Mouse (Mus musculus) midbrain, embryonic 13.5 days (tissue): ENCODE data around the gene Arsk. TPM values are rescaled to one million over a fixed set of nuclear protein-coding genes. Genes with fewer than 3 reads are reported as not detected.

ENCODE experiments used
- ATAC-seq: fragments of 200-750 bp; cut with Nextera tagmentation; 2 replicates; pipeline ENCODE4 v1.8.0; 2017; ENCODE audit warnings: mild to moderate bottlenecking, moderate TSS enrichment, moderate library complexity
- H3K27ac ChIP-seq: fragments of 300-500 bp; sonication (generic); 2 replicates; pipeline ENCODE4 v1.5.1; 2015; ENCODE audit warnings: inconsistent platforms, mild to moderate bottlenecking, moderate library complexity
- H3K27me3 ChIP-seq: fragments of 300-500 bp; sonication (generic); 2 replicates; pipeline ENCODE4 v1.6.1; 2015; ENCODE audit warnings: mild to moderate bottlenecking, inconsistent platforms
- H3K36me3 ChIP-seq: fragments of 300-500 bp; sonication (generic); 2 replicates; pipeline ENCODE4 v1.6.1; 2015; ENCODE audit warnings: mild to moderate bottlenecking, inconsistent platforms
- H3K4me1 ChIP-seq: fragments of 300-500 bp; sonication (generic); replicated peaks from 2 replicates; pipeline ENCODE4 v1.6.1; 2015; ENCODE audit warnings: inconsistent platforms
- H3K4me2 ChIP-seq: fragments of 300-500 bp; sonication (generic); replicated peaks from 2 replicates; pipeline ENCODE4 v1.6.1; 2015; ENCODE audit warnings: moderate library complexity, mild to moderate bottlenecking, inconsistent platforms
- H3K4me3 ChIP-seq: fragments of 300-500 bp; sonication (generic); replicated peaks from 2 replicates; pipeline ENCODE4 v1.5.1; 2015; ENCODE audit warnings: mild to moderate bottlenecking, inconsistent platforms
- H3K9ac ChIP-seq: fragments of 300-500 bp; sonication (generic); replicated peaks from 2 replicates; pipeline ENCODE4 v1.6.1; 2015; ENCODE audit warnings: mild to moderate bottlenecking, inconsistent platforms
- H3K9me3 ChIP-seq: fragments of 300-500 bp; sonication (generic); 2 replicates; pipeline ENCODE4 v1.6.1; 2016; ENCODE audit warnings: mild to moderate bottlenecking, inconsistent platforms
- WGBS: fragments of 180-500 bp; shearing (Covaris S2); methylation state at CpG from one replicate; pipeline ENCODE4 v1.1.7; 2015; 5-methylcytosine and 5-hydroxymethylcytosine counted together
- polyA plus RNA-seq: library from polyadenylated mRNA; unstranded; fragments of >200 nt; fragmentation: Nextera tagmentation; extraction: Ambion mirVana; gene quantifications from 2 replicates; pipeline ENCODE4 v1.2.1, GENCODE M21; 2015

The Arsk gene
- polyA plus RNA-seq, 1 experiment from 2014 or later: 5.1 TPM

DNA sequence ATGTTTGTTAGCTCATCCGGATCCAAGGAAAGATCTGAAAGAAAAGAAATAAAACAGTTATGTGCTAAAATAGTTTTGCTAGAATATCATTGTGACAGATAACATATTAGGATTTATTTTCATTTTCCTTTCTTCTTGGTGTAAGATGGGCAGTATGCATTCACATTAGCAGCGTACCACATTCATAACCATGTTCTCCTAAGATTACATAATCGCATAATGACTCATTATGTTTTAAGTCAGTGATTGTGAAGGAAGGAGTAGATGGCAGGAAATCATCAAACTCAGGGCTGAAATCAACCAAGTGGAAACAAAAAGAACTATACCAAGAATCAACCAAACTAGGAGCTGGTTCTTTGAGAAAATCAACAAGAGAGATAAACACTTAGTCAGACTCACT is 35.9 kb downstream of the Arsk start:
- H3K4me2 ChIP-seq: no peak overlapping the region
- no peaks in the 10 kb centered on the region for H3K9me3 ChIP-seq
- H3K27ac ChIP-seq: no peak overlapping the region
- peaks cover 19% of the 10 kb centered on the region for H3K36me3 ChIP-seq
- ATAC-seq: no peak
- no peak overlapping the region for H3K4me3 ChIP-seq
- peaks cover 9% of the 10 kb centered on the region for H3K27me3 ChIP-seq
- WGBS: 97% methylated on average over 3 of the region's 3 CpGs
- no peak overlapping the region for H3K9ac ChIP-seq
- H3K4me1 ChIP-seq: no peaks in the 10 kb centered on the region

DNA sequence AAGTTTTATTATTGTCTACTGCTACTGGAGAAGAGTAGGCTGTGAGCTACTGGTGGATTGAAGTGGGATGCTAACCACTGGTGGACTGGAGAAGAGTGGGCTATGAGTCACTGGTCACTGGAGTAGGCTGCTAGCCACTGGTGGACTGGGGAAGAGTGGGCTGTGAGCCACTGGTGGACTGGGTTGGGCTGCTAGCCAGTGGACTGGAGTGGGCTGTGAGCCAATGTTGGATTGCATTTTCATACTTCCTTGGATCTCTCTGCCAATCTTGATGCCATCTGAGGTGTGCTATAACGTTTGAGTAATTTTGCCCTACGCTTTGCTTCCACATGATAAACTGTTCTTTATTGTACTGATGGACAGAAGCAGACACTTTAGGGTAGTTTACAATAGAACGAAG is 36.3 kb downstream of the Arsk start:
- no peaks in the 10 kb centered on the region for H3K4me1 ChIP-seq
- H3K27ac ChIP-seq: no peak overlapping the region
- H3K36me3 ChIP-seq: peaks cover 19% of the 10 kb centered on the region
- H3K4me2 ChIP-seq: no peak overlapping the region
- no peak overlapping the region for H3K9ac ChIP-seq
- ATAC-seq: no peak
- no peaks in the 10 kb centered on the region for H3K9me3 ChIP-seq
- peaks cover 13% of the 10 kb centered on the region for H3K27me3 ChIP-seq
- H3K4me3 ChIP-seq: no peak overlapping the region
- WGBS: 87% methylated on average over 3 of the region's 3 CpGs

DNA sequence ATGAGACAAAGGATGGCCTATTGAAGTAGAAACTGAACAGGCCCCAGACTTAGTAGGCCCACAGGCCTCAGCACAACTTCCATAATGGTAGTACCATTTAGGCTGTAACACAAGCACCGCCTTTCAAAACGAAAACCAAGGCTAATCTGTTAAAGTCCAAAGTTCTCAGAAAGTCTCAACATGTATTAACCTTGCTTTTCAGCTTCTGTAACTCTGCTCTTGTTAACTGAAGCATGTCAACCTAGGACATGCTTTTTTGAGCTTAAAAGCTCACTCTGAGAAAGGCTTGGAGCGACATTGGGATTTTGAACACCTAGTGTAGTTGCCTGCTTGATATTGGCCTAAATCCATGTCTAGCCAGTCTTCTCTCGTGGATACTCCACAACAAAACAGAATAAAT is 38.9 kb downstream of the Arsk start:
- ATAC-seq: no peak
- no peaks in the 10 kb centered on the region for H3K9me3 ChIP-seq
- H3K36me3 ChIP-seq: peaks cover 10% of the 10 kb centered on the region
- H3K9ac ChIP-seq: no peak overlapping the region
- H3K4me3 ChIP-seq: no peak overlapping the region
- no peak overlapping the region for H3K4me2 ChIP-seq
- H3K4me1 ChIP-seq: peaks cover 15% of the 10 kb centered on the region; the same call in 1 of the 2 replicates
- H3K27me3 ChIP-seq: peaks cover 34% of the 10 kb centered on the region
- WGBS: 91% methylated on average over 4 of the region's 4 CpGs
- no peak overlapping the region for H3K27ac ChIP-seq

DNA sequence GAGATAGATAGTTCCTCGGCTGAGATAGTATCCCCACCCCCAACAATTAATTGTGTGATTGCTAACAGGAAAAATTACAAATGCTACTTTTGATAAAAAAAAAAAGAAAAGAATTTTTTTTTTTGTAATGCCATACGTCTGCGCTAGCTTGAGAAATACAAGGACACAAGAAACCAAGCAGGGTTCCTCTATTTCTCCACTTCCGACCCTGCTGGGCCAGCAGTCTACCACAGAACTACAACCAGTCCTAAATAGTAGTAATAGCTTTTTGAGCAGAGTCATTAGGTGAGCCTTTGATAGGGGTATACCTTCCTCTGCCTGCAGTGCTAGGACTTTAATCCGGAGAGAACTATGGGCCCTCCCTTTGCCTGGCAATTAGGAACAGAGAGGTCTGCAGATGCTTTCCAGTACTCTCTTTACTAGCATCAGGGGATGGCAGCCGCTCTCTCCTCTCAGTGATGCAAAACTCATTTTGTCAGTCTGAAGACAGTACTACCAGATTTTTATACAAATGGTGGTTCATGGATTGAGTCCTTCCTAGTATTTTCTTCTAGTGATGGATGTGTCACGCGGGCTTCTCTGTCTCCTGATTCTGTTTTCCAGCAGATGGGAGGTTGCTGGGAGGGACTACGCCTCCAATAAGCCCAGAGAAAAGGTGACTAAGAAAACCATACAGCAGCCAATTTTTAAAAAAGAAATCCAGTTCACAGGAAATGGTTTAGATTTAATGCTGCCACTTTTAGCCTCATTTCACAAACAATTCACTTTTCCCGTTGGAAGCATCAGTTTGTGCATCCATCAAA is 41.0 kb downstream of the Arsk start:
- Histone ChIP-seq H3K27ac (no peak overlapping the region), H3K4me3 (no peak overlapping the region)
- 69% methylated on average over 10 of the region's 10 CpGs for WGBS

DNA sequence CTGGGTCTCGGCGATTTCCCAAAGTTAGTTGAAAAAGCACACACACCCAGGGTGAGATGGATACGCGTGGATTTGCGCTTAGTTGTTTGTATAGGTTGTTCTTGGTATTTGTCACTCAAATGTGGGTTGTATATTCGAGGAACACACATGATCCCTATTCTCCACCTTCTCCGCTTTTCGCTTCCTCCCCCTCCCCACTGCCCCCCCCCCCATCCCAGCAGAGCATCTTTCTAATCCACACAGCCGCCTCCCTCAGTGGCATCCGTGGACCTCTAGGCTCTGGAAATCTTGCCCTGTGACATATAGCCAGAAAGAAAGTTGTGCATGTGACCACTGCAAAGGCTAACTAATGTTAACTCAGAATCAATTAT is 41.6 kb downstream of the Arsk start, which contains the start of gene Gpr150:
Gene Gpr150, minus strand, starts transcription at position 101 of the 371 bp plus-strand sequence.
- ATAC-seq: no peak; the same call in 1 of the 2 replicates
- 0 out of 2 replicates have a peak within 1 kb of the TSS, but pooled peaks have one; percentile 19 for H3K27ac ChIP-seq
- WGBS: 8% methylated on average over 9 of the region's 10 CpGs

More for the DNA sequence above, 41.0 kb downstream of the Arsk start:
- Histone ChIP-seq H3K9me3 (no peaks in the 10 kb centered on the region), H3K9ac (no peak overlapping the region), H3K27me3 (peaks cover 51% of the 10 kb centered on the region), H3K4me1 (peaks cover 15% of the 10 kb centered on the region; the same call in 1 of the 2 replicates), H3K36me3 (peaks cover 4% of the 10 kb centered on the region; the same call in 1 of the 2 replicates), H3K4me2 (no peak overlapping the region)
- no peak for ATAC-seq

DNA sequence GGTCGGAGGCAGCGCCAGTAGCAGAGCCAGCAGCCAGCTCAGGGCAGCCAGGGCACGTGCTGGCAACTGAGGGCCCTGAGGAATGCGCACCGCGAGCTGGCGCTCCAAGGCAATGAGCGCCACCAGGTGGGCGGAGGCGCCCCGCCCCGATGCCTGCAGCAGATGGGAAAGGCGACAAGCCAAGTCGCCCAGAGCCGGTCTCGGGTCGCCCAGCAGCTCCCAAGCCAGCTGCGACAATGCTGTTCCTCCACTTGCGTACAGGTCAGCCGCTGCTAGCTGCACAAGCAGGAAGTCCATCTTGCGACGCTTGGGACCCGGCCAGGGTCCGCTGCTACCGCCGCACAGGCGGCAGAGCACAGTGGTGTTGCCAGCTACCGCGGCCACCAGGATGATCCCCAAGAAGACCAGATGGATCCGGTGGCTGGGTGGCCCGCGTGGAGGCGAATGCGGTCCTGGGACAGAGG is 42.2 kb downstream of the Arsk start:
- WGBS: under 1% methylated on average over 34 of the region's 34 CpGs
- ATAC-seq: peak; percentile 94

More for the DNA sequence above, 41.6 kb downstream of the Arsk start, which contains the start of gene Gpr150:
- peak within 1 kb of the TSS; percentile 99 for H3K4me2 ChIP-seq
- peak within 1 kb of the TSS; percentile 69 for H3K9ac ChIP-seq
- peak within 1 kb of the TSS; percentile 64 for H3K4me3 ChIP-seq
- no peaks in the 10 kb centered on the region for H3K36me3 ChIP-seq
- no peaks in the 10 kb centered on the region for H3K9me3 ChIP-seq
- peaks cover 51% of the 10 kb centered on the region for H3K27me3 ChIP-seq
- peaks cover 15% of the 10 kb centered on the region; the same call in 1 of the 2 replicates for H3K4me1 ChIP-seq

DNA sequence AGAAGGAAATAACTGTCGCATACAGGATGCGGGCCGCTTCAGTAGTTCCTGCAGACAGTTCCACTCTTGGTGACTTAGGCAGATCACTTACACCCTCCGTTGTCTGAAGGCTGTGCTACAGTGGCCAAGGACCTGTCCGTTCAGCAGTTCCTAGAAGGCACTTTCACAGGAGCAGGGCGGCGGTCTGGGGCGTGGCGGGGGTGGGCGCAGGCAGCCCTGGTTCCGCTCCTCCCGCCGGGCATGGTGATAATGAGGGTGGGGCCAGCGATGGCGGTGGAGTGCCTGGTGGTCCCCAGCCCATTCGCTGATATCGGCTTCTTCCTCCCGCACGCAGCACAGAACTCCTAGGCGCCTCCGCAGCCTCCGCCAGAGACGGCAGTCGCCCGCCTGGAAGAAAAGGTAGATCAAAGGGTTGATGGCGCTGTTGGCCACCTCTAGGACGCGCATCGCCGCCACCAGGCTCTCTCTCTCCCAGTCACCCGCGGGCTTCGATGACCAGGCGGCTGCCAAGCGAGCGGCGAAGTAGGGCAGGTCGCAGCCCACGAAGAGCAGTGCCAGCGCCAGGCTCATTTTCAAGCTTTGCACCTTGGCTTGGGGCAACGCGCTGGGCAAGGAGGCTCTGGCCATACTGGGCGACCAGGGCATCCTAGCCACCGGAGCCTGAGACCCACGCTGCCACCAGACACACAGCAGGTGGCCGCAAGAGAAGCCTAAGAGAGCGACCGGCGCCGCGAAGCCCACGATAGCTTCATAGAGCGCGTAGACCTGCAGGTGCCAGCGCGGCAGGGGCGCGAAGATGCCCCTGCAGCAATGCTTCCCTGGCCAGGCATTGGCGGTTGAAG is 42.8 kb downstream of the Arsk start:
- peak overlapping the region; percentile 64 for H3K4me3 ChIP-seq
- H3K9me3 ChIP-seq: no peaks in the 10 kb centered on the region
- 0 out of 2 replicates have a peak overlapping the region, but pooled peaks have one; percentile 19 for H3K27ac ChIP-seq
- ATAC-seq: peak; percentile 73
- H3K27me3 ChIP-seq: peaks cover 51% of the 10 kb centered on the region
- peaks cover 15% of the 10 kb centered on the region; the same call in 1 of the 2 replicates for H3K4me1 ChIP-seq
- H3K4me2 ChIP-seq: peak overlapping the region; percentile 99
- no peaks in the 10 kb centered on the region for H3K36me3 ChIP-seq
- WGBS: under 1% methylated on average over 57 of the region's 59 CpGs
- H3K9ac ChIP-seq: peak overlapping the region; percentile 69

More for the DNA sequence above, 42.2 kb downstream of the Arsk start:
- H3K36me3 ChIP-seq: no peaks in the 10 kb centered on the region
- H3K9ac ChIP-seq: peak overlapping the region; percentile 69
- peak overlapping the region; percentile 64 for H3K4me3 ChIP-seq
- peaks cover 51% of the 10 kb centered on the region for H3K27me3 ChIP-seq
- H3K4me1 ChIP-seq: peaks cover 15% of the 10 kb centered on the region; the same call in 1 of the 2 replicates
- no peaks in the 10 kb centered on the region for H3K9me3 ChIP-seq
- peak overlapping the region; percentile 99 for H3K4me2 ChIP-seq
- no peak overlapping the region for H3K27ac ChIP-seq

DNA sequence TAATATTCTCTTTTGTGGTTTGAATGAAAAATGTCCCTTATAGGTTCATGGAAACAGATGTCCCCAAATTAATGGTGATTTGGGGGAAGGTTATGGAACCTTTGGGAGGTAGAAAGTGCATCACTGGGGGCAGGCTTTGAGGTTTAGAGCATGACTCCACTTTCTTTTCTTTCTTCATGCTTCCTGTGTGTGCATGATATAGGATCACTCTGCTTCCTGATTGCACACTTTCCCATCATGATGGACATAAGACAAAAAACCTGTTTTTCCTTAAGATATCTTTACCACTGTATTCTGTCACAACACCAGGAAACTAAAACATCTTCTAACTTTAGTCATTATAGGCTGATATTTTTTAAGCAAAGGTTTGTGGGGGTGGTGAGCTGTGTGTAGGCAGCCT is 53.5 kb downstream of the Arsk start:
- no peak for ATAC-seq
- Histone ChIP-seq H3K36me3 (no peaks in the 10 kb centered on the region), H3K4me2 (no peak overlapping the region)

DNA sequence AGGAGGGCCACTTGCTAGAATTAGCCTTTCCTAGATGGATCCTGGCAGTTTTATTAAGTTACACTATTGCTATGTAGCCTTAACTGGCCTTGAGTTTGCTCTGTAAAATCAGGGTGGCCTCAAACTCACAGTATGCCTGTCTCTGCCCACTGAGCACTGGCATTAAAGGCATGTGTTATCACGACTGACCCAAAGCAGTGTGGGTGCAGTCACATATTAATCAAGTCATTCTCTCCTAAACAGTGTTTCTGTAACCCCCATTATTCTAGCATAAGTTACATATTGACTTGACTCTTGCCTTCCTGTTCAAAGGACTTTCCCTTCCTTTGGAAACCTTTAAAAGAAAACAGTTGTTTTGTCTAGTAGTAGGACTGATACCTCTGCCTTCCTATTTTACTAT is 56.0 kb downstream of the Arsk start:
- H3K27me3 ChIP-seq: no peaks in the 10 kb centered on the region
- no peak overlapping the region for H3K27ac ChIP-seq
- no peaks in the 10 kb centered on the region for H3K36me3 ChIP-seq
- WGBS: 74% methylated on average over 1 of the region's 1 CpGs
- no peaks in the 10 kb centered on the region for H3K4me1 ChIP-seq
- H3K4me2 ChIP-seq: no peak overlapping the region
- ATAC-seq: no peak
- H3K9me3 ChIP-seq: no peaks in the 10 kb centered on the region
- H3K9ac ChIP-seq: no peak overlapping the region
- H3K4me3 ChIP-seq: no peak overlapping the region

More for the DNA sequence above, 53.5 kb downstream of the Arsk start:
- H3K4me3 ChIP-seq: no peak overlapping the region
- no peak overlapping the region for H3K9ac ChIP-seq
- H3K27ac ChIP-seq: no peak overlapping the region
- no peaks in the 10 kb centered on the region for H3K27me3 ChIP-seq
- no peaks in the 10 kb centered on the region for H3K4me1 ChIP-seq
- H3K9me3 ChIP-seq: no peaks in the 10 kb centered on the region

DNA sequence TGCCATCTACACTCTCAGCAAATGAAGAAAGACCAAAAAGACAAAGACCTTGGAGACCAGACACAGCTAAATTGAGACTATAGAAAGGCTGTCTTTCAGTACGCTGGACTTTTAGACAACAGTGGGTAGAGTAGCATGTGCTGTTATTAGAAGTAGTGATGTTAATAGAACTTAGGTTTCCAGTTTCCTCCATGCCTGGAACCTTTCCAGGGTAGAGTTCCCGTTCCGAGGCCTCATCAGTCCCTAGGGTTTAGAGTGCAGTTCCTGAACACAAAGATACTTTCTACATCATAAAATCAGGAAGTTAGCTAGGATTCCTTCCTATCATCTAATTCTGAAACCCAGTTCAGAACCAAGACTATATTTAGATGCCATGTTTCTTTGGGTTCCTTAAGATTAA is 73.9 kb downstream of the Arsk start:
- 88% methylated on average over 3 of the region's 3 CpGs for WGBS
- Histone ChIP-seq H3K4me2 (no peak overlapping the region), H3K27me3 (no peaks in the 10 kb centered on the region)

DNA sequence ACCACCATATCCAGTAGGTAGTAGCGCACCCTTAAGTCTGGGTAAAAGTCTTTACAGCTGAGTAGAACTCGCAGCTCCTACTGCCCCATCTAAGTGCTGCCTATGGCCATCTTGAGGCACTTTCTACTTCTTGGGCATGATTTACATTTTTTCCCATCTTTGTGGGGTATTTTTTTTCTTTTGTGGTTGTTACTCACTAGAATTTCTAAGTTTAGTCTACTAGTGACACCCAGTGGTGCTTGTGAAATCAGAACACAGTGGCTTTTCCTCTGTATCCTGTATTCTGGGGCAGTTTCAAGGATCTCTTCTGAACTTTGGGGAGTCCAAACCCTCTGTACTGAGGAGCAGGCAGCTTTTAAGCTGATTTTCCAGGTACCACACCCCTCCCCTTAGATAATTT is 76.7 kb downstream of the Arsk start:
- Histone ChIP-seq H3K4me2 (no peak overlapping the region), H3K9ac (no peak overlapping the region), H3K4me3 (no peak overlapping the region), H3K27me3 (no peaks in the 10 kb centered on the region), H3K36me3 (no peaks in the 10 kb centered on the region), H3K4me1 (peaks cover 10% of the 10 kb centered on the region), H3K9me3 (no peaks in the 10 kb centered on the region), H3K27ac (no peak overlapping the region)
- no peak for ATAC-seq
- WGBS: 92% methylated on average over 2 of the region's 2 CpGs

More for the DNA sequence above, 73.9 kb downstream of the Arsk start:
- Histone ChIP-seq H3K9ac (no peak overlapping the region), H3K27ac (no peak overlapping the region), H3K9me3 (no peaks in the 10 kb centered on the region), H3K4me3 (no peak overlapping the region), H3K4me1 (no peaks in the 10 kb centered on the region), H3K36me3 (no peaks in the 10 kb centered on the region)
- ATAC-seq: no peak
